Mouse (Mus musculus) E14TG2a.4 (cell line): Measurements from ENCODE around the gene Rtca.
A peak's percentile ranks its signal among the peaks of the same experiment; 100 is the strongest.

Experiments
- H3K27me3 ChIP-seq: 2 replicates; pipeline ENCODE4 v1.6.1; 2014; ENCODE audit warnings: low read length, control low read depth; ENCODE audit not compliant: insufficient read depth
- H3K36me3 ChIP-seq: 2 replicates; pipeline ENCODE4 v1.6.1; 2014; ENCODE audit warnings: low read length, control low read depth; ENCODE audit not compliant: insufficient read depth
- H3K4me1 ChIP-seq: replicated peaks from 2 replicates; pipeline ENCODE4 v1.6.1; 2014; ENCODE audit warnings: low read depth, low read length, control low read depth
- H3K4me3 ChIP-seq: replicated peaks from 2 replicates; pipeline ENCODE4 v1.5.1; 2014; ENCODE audit warnings: mild to moderate bottlenecking, low read length
- H3K9me3 ChIP-seq: 2 replicates; pipeline ENCODE4 v1.6.1; 2014; ENCODE audit warnings: low read length, control low read depth
- CTCF ChIP-seq: conservative IDR thresholded peaks from 2 replicates; pipeline ENCODE4 v1.5.1; 2014; ENCODE audit warnings: low read length
- NANOG ChIP-seq: IDR thresholded peaks from 2 replicates; pipeline ENCODE4 v1.6.1; 2014; ENCODE audit warnings: borderline replicate concordance, low read length, mixed read lengths
- POU5F1 ChIP-seq: IDR thresholded peaks from 2 replicates; pipeline ENCODE4 v1.6.1; 2014; ENCODE audit warnings: low read length, borderline replicate concordance

The Rtca gene

GRCm38 (mm10) chr3:116507772-116508351 lies at the start of gene Rtca:
Gene Rtca (minus strand): TSS chr3:116508208.
- TF ChIP-seq CTCF (peak; percentile 73), POU5F1 (no peak)
- Histone ChIP-seq H3K4me3 (peak within 1 kb of the TSS; percentile 87), H3K9me3 (no peaks in the 10 kb centered on the region), H3K27me3 (no peaks in the 10 kb centered on the region), H3K4me1 (peaks cover 20% of the 10 kb centered on the region), H3K36me3 (peaks cover 39% of the 10 kb centered on the region)

- no peak for TF ChIP-seq NANOG
- H3K9me3 ChIP-seq: peaks cover 26% of the 10 kb centered on the region
- H3K4me3 ChIP-seq: no peak overlapping the region
- H3K4me1 ChIP-seq: no peaks in the 10 kb centered on the region
- H3K27me3 ChIP-seq: no peaks in the 10 kb centered on the region
- peaks cover 48% of the 10 kb centered on the region for H3K36me3 ChIP-seq
These were observed 43.4 kb upstream of the Rtca start for GRCm38 (mm10) chr3:116551362-116551761.

GRCm38 (mm10) chr3:116547430-116547829 lies 39.4 kb upstream of the Rtca start:
- TF ChIP-seq POU5F1 (no peak), CTCF (no peak), NANOG (no peak)
- Histone ChIP-seq H3K4me3 (no peak overlapping the region), H3K27me3 (no peaks in the 10 kb centered on the region), H3K9me3 (peaks cover 21% of the 10 kb centered on the region), H3K36me3 (peaks cover 81% of the 10 kb centered on the region), H3K4me1 (peaks cover 2% of the 10 kb centered on the region; the same call in 1 of the 2 replicates)

- Histone ChIP-seq H3K9me3 (no peaks in the 10 kb centered on the region), H3K36me3 (peaks cover 89% of the 10 kb centered on the region), H3K27me3 (no peaks in the 10 kb centered on the region), H3K4me3 (no peak overlapping the region), H3K4me1 (peaks cover 14% of the 10 kb centered on the region)
- TF ChIP-seq NANOG: no peak
- no peak for TF ChIP-seq CTCF
- no peak for TF ChIP-seq POU5F1
These were observed 34.5 kb upstream of the Rtca start for GRCm38 (mm10) chr3:116542532-116542931.

GRCm38 (mm10) chr3:116542070-116542469 lies 34.1 kb upstream of the Rtca start:
- Histone ChIP-seq H3K36me3 (peaks cover 89% of the 10 kb centered on the region), H3K4me3 (no peak overlapping the region), H3K9me3 (no peaks in the 10 kb centered on the region), H3K4me1 (peaks cover 19% of the 10 kb centered on the region), H3K27me3 (no peaks in the 10 kb centered on the region)
- TF ChIP-seq CTCF (no peak), POU5F1 (no peak), NANOG (no peak)

GRCm38 (mm10) chr3:116537200-116537573 lies 29.2 kb upstream of the Rtca start:
- H3K9me3 ChIP-seq: no peaks in the 10 kb centered on the region
- H3K36me3 ChIP-seq: peaks cover 90% of the 10 kb centered on the region
- H3K4me1 ChIP-seq: peaks cover 31% of the 10 kb centered on the region
- H3K27me3 ChIP-seq: no peaks in the 10 kb centered on the region
- TF ChIP-seq POU5F1: no peak
- TF ChIP-seq CTCF: no peak
- no peak for TF ChIP-seq NANOG
- no peak overlapping the region for H3K4me3 ChIP-seq

GRCm38 (mm10) chr3:116536428-116537199 lies 28.6 kb upstream of the Rtca start:
- Histone ChIP-seq H3K4me3 (no peak overlapping the region), H3K9me3 (no peaks in the 10 kb centered on the region), H3K36me3 (peaks cover 84% of the 10 kb centered on the region), H3K27me3 (no peaks in the 10 kb centered on the region), H3K4me1 (peaks cover 26% of the 10 kb centered on the region)
- TF ChIP-seq NANOG (no peak), CTCF (no peak), POU5F1 (no peak)

- Histone ChIP-seq H3K4me1 (peaks cover 27% of the 10 kb centered on the region), H3K9me3 (no peaks in the 10 kb centered on the region), H3K27me3 (no peaks in the 10 kb centered on the region), H3K4me3 (no peak overlapping the region), H3K36me3 (peaks cover 48% of the 10 kb centered on the region)
- no peak for TF ChIP-seq NANOG
- TF ChIP-seq POU5F1: no peak
- no peak for TF ChIP-seq CTCF
These were observed 22.8 kb upstream of the Rtca start for GRCm38 (mm10) chr3:116530826-116531225.

GRCm38 (mm10) chr3:116529741-116530140 lies 21.7 kb upstream of the Rtca start:
- H3K4me1 ChIP-seq: peaks cover 23% of the 10 kb centered on the region
- TF ChIP-seq POU5F1: no peak
- H3K9me3 ChIP-seq: no peaks in the 10 kb centered on the region
- H3K27me3 ChIP-seq: no peaks in the 10 kb centered on the region
- no peak overlapping the region for H3K4me3 ChIP-seq
- peaks cover 39% of the 10 kb centered on the region for H3K36me3 ChIP-seq
